Mouse (Mus musculus): ENCODE measurements around the gene Trim58.

The Trim58 gene

GRCm38 (mm10) chr11:58655151-58655550 lies 14.9 kb downstream of the Trim58 start:
- DNase-seq = no peak

- no peak for DNase-seq
Measured at GRCm38 (mm10) chr11:58658596-58658995, 18.3 kb downstream of the Trim58 start, which contains the start of gene Olfr322. TSS of gene Olfr322 (plus strand) at chr11:58658782.

GRCm38 (mm10) chr11:58669252-58669651 lies 29.0 kb downstream of the Trim58 start:
- no peak for DNase-seq

GRCm38 (mm10) chr11:58671825-58672224 lies 31.6 kb downstream of the Trim58 start:
- no peak for DNase-seq

- DNase-seq = no peak
Measured at GRCm38 (mm10) chr11:58680799-58681198, 40.5 kb downstream of the Trim58 start, which contains the start of gene Olfr320. TSS of gene Olfr320 (plus strand) at chr11:58681099.

GRCm38 (mm10) chr11:58698862-58699261 lies 58.6 kb downstream of the Trim58 start, which contains the start of gene Olfr319:
TSS of gene Olfr319 (plus strand) at chr11:58699162.
- DNase-seq = no peak

Measured in kidney, postnatal 25 days (tissue).